In genomic region chr5:89457554-89458062, GRCm38 (mm10) we compare ENCODE assay signal across 34 mouse cellular contexts. TPM values are rescaled to one million over a fixed set of nuclear protein-coding genes. Genes with fewer than 3 reads are reported as not detected.
A peak's percentile ranks its signal among the peaks of the same experiment; 100 is the strongest.
DNase-seq lines count a peak whose midpoint lies in the region; ATAC-seq and TF ChIP-seq lines count a peak whose summit lies in the region.
"Had no signal": no experiment of that assay in that cellular context is flagged by ENCODE, and none has a peak within 500 bp of the region (broad histone marks: within the 10 kb centered on the region; RNA-seq: fewer than 3 reads in every experiment).

Gc (minus strand) TSS chr5:89457898.

- ATAC-seq in stomach, embryonic 15.5 days (ENCODE audit: insufficient read depth, low FRiP score, low read depth): peak; percentile 39; the same call in 1 of the 2 replicates
- no peak for ATAC-seq in stomach, postnatal 0 days (ENCODE audit: low FRiP score, low TSS enrichment)
- no peak for ATAC-seq in liver, embryonic 13.5 days (ENCODE audit: low read depth)
- ATAC-seq in stomach, embryonic 16.5 days (ENCODE audit: insufficient read depth, low FRiP score): no peak
- ATAC-seq in cerebellum, adult (ENCODE audit: insufficient number of reproducible peaks, low FRiP score, low TSS enrichment): no peak
- no peak for ATAC-seq in lung, postnatal 0 days
- ATAC-seq: forebrain, postnatal 0 days; inflammation-experienced regulatory T-cells, adult 6 months had no signal

- no peaks in the 10 kb centered on the region for H3K27me3 ChIP-seq in stomach, embryonic 15.5 days (replicated peaks)
- no peaks in the 10 kb centered on the region for H3K27me3 ChIP-seq in stomach, postnatal 0 days (ENCODE audit: control insufficient read depth, insufficient read depth, low read length)
- H3K27me3 ChIP-seq in liver, embryonic 13.5 days: no peaks in the 10 kb centered on the region
- no peaks in the 10 kb centered on the region for H3K27me3 ChIP-seq in stomach, embryonic 16.5 days (ENCODE audit: control insufficient read depth, insufficient read depth, low read length)
- no peaks in the 10 kb centered on the region for H3K27me3 ChIP-seq in lung, postnatal 0 days (replicated peaks; ENCODE audit: insufficient read depth, low read length)
- H3K27me3 ChIP-seq: embryonic facial prominence, embryonic 12.5 days; forebrain, embryonic 12.5 days; heart, embryonic 13.5 days; hindbrain, embryonic 15.5 days; kidney, embryonic 15.5 days; limb, embryonic 13.5 days; lung, embryonic 15.5 days had no signal

- H3K9me3 ChIP-seq in stomach, embryonic 15.5 days: no peaks in the 10 kb centered on the region
- H3K9me3 ChIP-seq in stomach, postnatal 0 days (ENCODE audit: control insufficient read depth, low read length): no peaks in the 10 kb centered on the region
- no peaks in the 10 kb centered on the region for H3K9me3 ChIP-seq in liver, embryonic 13.5 days (replicated peaks)
- no peaks in the 10 kb centered on the region for H3K9me3 ChIP-seq in stomach, embryonic 16.5 days (replicated peaks; ENCODE audit: control insufficient read depth, low read length)
- H3K9me3 ChIP-seq in lung, postnatal 0 days (ENCODE audit: low read length): no peaks in the 10 kb centered on the region
- H3K9me3 ChIP-seq: embryonic facial prominence, embryonic 12.5 days; forebrain, embryonic 12.5 days; heart, embryonic 13.5 days; hindbrain, embryonic 15.5 days; kidney, embryonic 15.5 days; limb, embryonic 13.5 days; lung, embryonic 15.5 days had no signal

- H3K9ac ChIP-seq in stomach, embryonic 15.5 days: no peak within 1 kb of the TSS
- H3K9ac ChIP-seq in stomach, postnatal 0 days (ENCODE audit: low read length): no peak within 1 kb of the TSS
- H3K9ac ChIP-seq in liver, embryonic 13.5 days: no peak within 1 kb of the TSS
- no peak within 1 kb of the TSS for H3K9ac ChIP-seq in stomach, embryonic 16.5 days (ENCODE audit: low read length)
- no peak within 1 kb of the TSS for H3K9ac ChIP-seq in lung, postnatal 0 days (replicated peaks; ENCODE audit: low read depth)
- H3K9ac ChIP-seq: embryonic facial prominence, embryonic 12.5 days; forebrain, embryonic 12.5 days; forebrain, postnatal 0 days; heart, embryonic 13.5 days; hindbrain, embryonic 15.5 days; kidney, embryonic 15.5 days; limb, embryonic 13.5 days; lung, embryonic 15.5 days had no signal

- no peaks in the 10 kb centered on the region for H3K36me3 ChIP-seq in stomach, embryonic 15.5 days
- H3K36me3 ChIP-seq in stomach, postnatal 0 days (ENCODE audit: control insufficient read depth, insufficient read depth, low read length): no peaks in the 10 kb centered on the region
- H3K36me3 ChIP-seq in liver, embryonic 13.5 days: no peaks in the 10 kb centered on the region
- H3K36me3 ChIP-seq in stomach, embryonic 16.5 days (ENCODE audit: control insufficient read depth, insufficient read depth, low read length): no peaks in the 10 kb centered on the region
- no peaks in the 10 kb centered on the region for H3K36me3 ChIP-seq in lung, postnatal 0 days (ENCODE audit: insufficient read depth, low read length)
- H3K36me3 ChIP-seq: embryonic facial prominence, embryonic 12.5 days; forebrain, embryonic 12.5 days; G1E; heart, embryonic 13.5 days; hindbrain, embryonic 15.5 days; kidney, embryonic 15.5 days; limb, embryonic 13.5 days; lung, embryonic 15.5 days had no signal

- TF ChIP-seq CTCF in stomach, postnatal 0 days (IDR thresholded peaks at IDR 0.05; ENCODE audit: low read depth): no peak
- no peak for TF ChIP-seq CTCF in lung, postnatal 0 days (IDR thresholded peaks at IDR 0.05)

- H3K4me2 ChIP-seq in stomach, embryonic 15.5 days: no peak within 1 kb of the TSS
- H3K4me2 ChIP-seq in stomach, postnatal 0 days (replicated peaks; ENCODE audit: low read depth): no peak within 1 kb of the TSS
- H3K4me2 ChIP-seq in liver, embryonic 13.5 days: peak within 1 kb of the TSS; percentile 30
- no peak within 1 kb of the TSS for H3K4me2 ChIP-seq in stomach, embryonic 16.5 days (ENCODE audit: low read depth, low read length)
- H3K4me2 ChIP-seq in lung, postnatal 0 days (replicated peaks; ENCODE audit: low read depth, low read length): no peak within 1 kb of the TSS
- H3K4me2 ChIP-seq: embryonic facial prominence, embryonic 12.5 days; forebrain, embryonic 12.5 days; heart, embryonic 13.5 days; hindbrain, embryonic 15.5 days; kidney, embryonic 15.5 days; limb, embryonic 13.5 days; lung, embryonic 15.5 days had no signal

- H3K4me3 ChIP-seq in stomach, embryonic 15.5 days (replicated peaks): no peak within 1 kb of the TSS
- no peak within 1 kb of the TSS for H3K4me3 ChIP-seq in stomach, postnatal 0 days (ENCODE audit: low read depth, low read length)
- H3K4me3 ChIP-seq in liver, embryonic 13.5 days (replicated peaks): peak within 1 kb of the TSS; percentile 34
- no peak within 1 kb of the TSS; the same call in 1 of the 2 replicates for H3K4me3 ChIP-seq in stomach, embryonic 16.5 days (replicated peaks; ENCODE audit: low read length)
- no peak within 1 kb of the TSS for H3K4me3 ChIP-seq in lung, postnatal 0 days (ENCODE audit: low read depth, low read length)
- H3K4me3 ChIP-seq: embryonic facial prominence, embryonic 12.5 days; forebrain, embryonic 12.5 days; heart, embryonic 13.5 days; hindbrain, embryonic 15.5 days; kidney, embryonic 15.5 days; limb, embryonic 13.5 days; lung, embryonic 15.5 days had no signal

- no peaks in the 10 kb centered on the region for H3K4me1 ChIP-seq in stomach, embryonic 15.5 days
- H3K4me1 ChIP-seq in stomach, postnatal 0 days (replicated peaks; ENCODE audit: control insufficient read depth, insufficient read depth): no peaks in the 10 kb centered on the region
- H3K4me1 ChIP-seq in liver, embryonic 13.5 days (replicated peaks): no peaks in the 10 kb centered on the region
- H3K4me1 ChIP-seq in stomach, embryonic 16.5 days (ENCODE audit: control insufficient read depth, insufficient read depth, low read length): no peaks in the 10 kb centered on the region
- H3K4me1 ChIP-seq in lung, postnatal 0 days (ENCODE audit: insufficient read depth, low read depth, low read length): no peaks in the 10 kb centered on the region
- H3K4me1 ChIP-seq: embryonic facial prominence, embryonic 12.5 days; forebrain, embryonic 12.5 days; heart, embryonic 13.5 days; hindbrain, embryonic 15.5 days; kidney, embryonic 15.5 days; limb, embryonic 13.5 days; lung, embryonic 15.5 days had no signal

- no peak within 1 kb of the TSS for H3K27ac ChIP-seq in stomach, embryonic 15.5 days
- H3K27ac ChIP-seq in stomach, postnatal 0 days (replicated peaks): no peak within 1 kb of the TSS
- peak within 1 kb of the TSS; percentile 18; the same call in 1 of the 2 replicates for H3K27ac ChIP-seq in liver, embryonic 13.5 days
- no peak within 1 kb of the TSS for H3K27ac ChIP-seq in stomach, embryonic 16.5 days (ENCODE audit: low read length)
- no peak within 1 kb of the TSS for H3K27ac ChIP-seq in lung, postnatal 0 days (ENCODE audit: low read length)
- H3K27ac ChIP-seq: embryonic facial prominence, embryonic 12.5 days; forebrain, embryonic 12.5 days; heart, embryonic 13.5 days; hindbrain, embryonic 15.5 days; kidney, embryonic 15.5 days; limb, embryonic 13.5 days; lung, embryonic 15.5 days had no signal

- no peak for DNase-seq in adrenal gland, postnatal 14 days
- no peak for DNase-seq in adrenal gland, adult 8-10 months
- no peak for DNase-seq in stomach, postnatal 0 days (ENCODE audit: low spot score)
- DNase-seq in liver, embryonic 13.5 days: no peak
- DNase-seq in lung, postnatal 0 days (ENCODE audit: low spot score): no peak
- DNase-seq: cerebellum, adult 11-12 months; cerebellum, adult 9-11 months; embryo, embryonic 11 days; forebrain, postnatal 0 days; heart, postnatal 10 days; kidney, postnatal 25 days; lung, postnatal 4 days; midbrain, embryonic 14.5 days; thymus, postnatal 25 days had no signal

- WGBS in stomach, embryonic 15.5 days: 57% methylated on average over 5 of the region's 5 CpGs
- 63% methylated on average over 5 of the region's 5 CpGs for WGBS in stomach, postnatal 0 days
- 43% methylated on average over 5 of the region's 5 CpGs for WGBS in liver, embryonic 13.5 days (ENCODE audit: insufficient replicate concordance)
- WGBS in stomach, embryonic 16.5 days: 49% methylated on average over 5 of the region's 5 CpGs
- WGBS in lung, postnatal 0 days: 53% methylated on average over 5 of the region's 5 CpGs

- no peak for TF ChIP-seq EP300 in stomach, postnatal 0 days (optimal IDR thresholded peaks at IDR 0.05)
- no peak for TF ChIP-seq EP300 in lung, postnatal 0 days (IDR thresholded peaks at IDR 0.05)

RNA-seq across cellular contexts. Expression of gene Gc, which starts in this region (rescaled TPM):
- total RNA-seq in adrenal gland, postnatal 14 days (2021): 25.8 and 519 TPM in 2 replicates
- 1 to 10 TPM in 2 of 4 experiments, under 1 TPM in 1, not detected in 1; 0.31 to 4.0 (median 1.4) TPM for total RNA-seq in adrenal gland, adult 8-10 months (2022)
- 80.6 and 102 TPM in 2 replicates for polyA plus RNA-seq in stomach, embryonic 15.5 days (2015; fragmentation: Nextera tagmentation; extraction: Ambion mirVana)
- polyA plus RNA-seq in stomach, postnatal 0 days (2015; fragmentation: Nextera tagmentation; extraction: Ambion mirVana): 3.0 and 6.2 TPM in 2 replicates
- 122 and 132 TPM in 2 replicates for polyA plus RNA-seq in liver, embryonic 13.5 days (2015; fragmentation: Nextera tagmentation; extraction: Ambion mirVana)
- 48.6 and 60.9 TPM in 2 replicates for polyA plus RNA-seq in stomach, embryonic 16.5 days (2015; fragmentation: Nextera tagmentation; extraction: Ambion mirVana)
- polyA plus RNA-seq in lung, postnatal 0 days (2015; fragmentation: Nextera tagmentation; extraction: Ambion mirVana): 1.4 and 1.5 TPM in 2 replicates
- total RNA-seq: forebrain, postnatal 0 days; G1E; heart, adult 8-10 months; heart, postnatal 10 days; hematopoietic stem cell, adult 5-6 weeks; layer of hippocampus, adult 18-20 months; layer of hippocampus, postnatal 10 days; left cerebral cortex, adult 8-10 months; left cerebral cortex, postnatal 36 days; megakaryocyte-erythroid progenitor cell, adult 5-6 weeks; monocyte, adult 5-6 weeks had no signal
- polyA plus RNA-seq: embryonic facial prominence, embryonic 12.5 days; forebrain, embryonic 12.5 days; forebrain, postnatal 0 days; G1E; limb, embryonic 13.5 days; midbrain, embryonic 14.5 days had no signal
